Mouse (Mus musculus): Measurements from ENCODE around the gene Apobec4.
"Not testable (repeated sequence)": the region's sequence is repeated elsewhere in the genome, so short reads cannot be mapped to it uniquely, and the experiment has no call there.

DNA sequence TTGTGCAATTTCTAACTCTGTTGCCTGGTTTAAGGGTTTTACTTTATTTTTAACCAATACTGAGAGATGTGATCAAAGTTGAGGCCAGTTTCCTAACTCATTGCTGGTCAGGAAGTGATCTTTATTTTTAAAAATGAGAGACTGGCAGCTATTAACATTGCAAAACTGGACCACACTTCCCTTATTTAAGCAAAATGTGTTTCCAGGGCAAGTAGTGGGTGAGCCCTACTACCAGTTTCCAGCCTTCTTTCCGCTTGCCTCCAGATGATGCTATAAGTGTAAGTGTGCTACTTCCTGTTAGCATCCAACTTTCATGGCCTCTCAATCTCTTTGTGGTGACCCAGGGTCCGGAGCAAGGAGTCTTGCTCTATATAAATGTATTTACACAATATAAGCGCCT is 24.2 kb downstream of the Apobec4 start:
- not testable (repeated sequence) for TF ChIP-seq MAX (IDR thresholded peaks at IDR 0.05); CTCF (IDR thresholded peaks at IDR 0.05; ENCODE audit: control insufficient read depth, insufficient read depth, insufficient read length)

All from C2C12 (cell line).